Mouse (Mus musculus) kidney, postnatal 0 days (tissue): ENCODE measurements around the gene Ubald1. TPM values are rescaled to one million over a fixed set of nuclear protein-coding genes. Genes with fewer than 3 reads are reported as not detected.

Source experiments
- ATAC-seq: fragments of 200-750 bp; cut with Nextera tagmentation; replicated peaks from 2 replicates; pipeline ENCODE4 v1.8.0; 2017; ENCODE audit warnings: low read depth, moderate number of reproducible peaks, moderate TSS enrichment, moderate library complexity; ENCODE audit not compliant: low FRiP score
- DNase-seq: peaks from one replicate; pipeline ENCODE4 v3.0.0-alpha.2; 2016; ENCODE audit warnings: low spot score
- H3K27ac ChIP-seq: fragments of 300-500 bp; sonication (generic); 2 replicates; pipeline ENCODE4 v1.5.1; 2014; ENCODE audit warnings: mild to moderate bottlenecking
- H3K27me3 ChIP-seq: fragments of 300-500 bp; sonication (generic); 2 replicates; pipeline ENCODE4 v1.6.1; 2014; ENCODE audit warnings: low read length, mixed read lengths; ENCODE audit not compliant: insufficient read depth
- H3K36me3 ChIP-seq: fragments of 300-500 bp; sonication (generic); 2 replicates; pipeline ENCODE4 v1.6.1; 2014; ENCODE audit warnings: low read length, mixed read lengths; ENCODE audit not compliant: insufficient read depth
- H3K4me1 ChIP-seq: fragments of 300-500 bp; sonication (generic); replicated peaks from 2 replicates; pipeline ENCODE4 v1.6.1; 2014; ENCODE audit warnings: antibody characterized with exemption, low read length, mixed read lengths; ENCODE audit not compliant: insufficient read depth
- H3K4me2 ChIP-seq: fragments of 300-500 bp; sonication (generic); 2 replicates; pipeline ENCODE4 v1.6.1; 2014; ENCODE audit warnings: mild to moderate bottlenecking, low read length, moderate library complexity, mixed read lengths
- H3K4me3 ChIP-seq: fragments of 300-500 bp; sonication (generic); replicated peaks from 2 replicates; pipeline ENCODE4 v1.5.1; 2014; ENCODE audit warnings: low read depth, low read length
- H3K9ac ChIP-seq: fragments of 300-500 bp; sonication (generic); 2 replicates; pipeline ENCODE4 v1.6.1; 2014; ENCODE audit warnings: low read depth, low read length
- H3K9me3 ChIP-seq: fragments of 300-500 bp; sonication (generic); replicated peaks from 2 replicates; pipeline ENCODE4 v1.6.1; 2016; ENCODE audit warnings: low read length, inconsistent platforms, mixed read lengths
- CTCF ChIP-seq: IDR thresholded peaks from 2 replicates; pipeline ENCODE4 v1.5.1; 2016; ENCODE audit warnings: antibody characterized with exemption, low read depth, mild to moderate bottlenecking, moderate library complexity
- WGBS: fragments of 180-500 bp; shearing (Covaris S2); extraction: QIAGEN DNeasy Blood & Tissue Kit; methylation state at CpG from one replicate; pipeline ENCODE4 v1.1.7; 2014; 5-methylcytosine and 5-hydroxymethylcytosine counted together
- polyA plus RNA-seq: library from polyadenylated mRNA; unstranded; fragments of >200 nt; fragmentation: Nextera tagmentation; extraction: Ambion mirVana; gene quantifications from 2 replicates; pipeline ENCODE4 v1.2.1, GENCODE M21; 2015

The Ubald1 gene
- polyA plus RNA-seq, 1 experiment from 2014 or later: 41.5 TPM

- H3K9me3 ChIP-seq: no peaks in the 10 kb centered on the region
- no peak for TF ChIP-seq CTCF
- H3K27me3 ChIP-seq: no peaks in the 10 kb centered on the region
- no peaks in the 10 kb centered on the region; the same call in 1 of the 2 replicates for H3K4me1 ChIP-seq
- peaks cover 37% of the 10 kb centered on the region for H3K36me3 ChIP-seq
- WGBS: 93% methylated on average over 8 of the region's 8 CpGs
- no peak for ATAC-seq
- H3K4me3 ChIP-seq: no peak overlapping the region
- no peak overlapping the region for H3K27ac ChIP-seq
- DNase-seq: no peak
- H3K9ac ChIP-seq: no peak overlapping the region
- no peak overlapping the region for H3K4me2 ChIP-seq
These were observed 30.6 kb upstream of the Ubald1 start for GRCm38 (mm10) chr16:4910758-4911157.

- no peaks in the 10 kb centered on the region for H3K27me3 ChIP-seq
- no peak for ATAC-seq
- H3K4me2 ChIP-seq: no peak overlapping the region
- no peak overlapping the region for H3K27ac ChIP-seq
- no peaks in the 10 kb centered on the region; the same call in 1 of the 2 replicates for H3K4me1 ChIP-seq
- no peak overlapping the region for H3K9ac ChIP-seq
- H3K9me3 ChIP-seq: no peaks in the 10 kb centered on the region
- WGBS: 98% methylated on average over 2 of the region's 2 CpGs
- no peak for DNase-seq
- H3K4me3 ChIP-seq: no peak overlapping the region
- peaks cover 31% of the 10 kb centered on the region for H3K36me3 ChIP-seq
- peak; percentile 57; the same call in 1 of the 2 replicates for TF ChIP-seq CTCF
These were observed 29.6 kb upstream of the Ubald1 start for GRCm38 (mm10) chr16:4909745-4910144.

- TF ChIP-seq CTCF: no peak
- 0 out of 2 replicates have a peak, but pooled peaks cover 5% of the 10 kb centered on the region for H3K4me1 ChIP-seq
- H3K27me3 ChIP-seq: no peaks in the 10 kb centered on the region
- H3K27ac ChIP-seq: no peak overlapping the region
- no peak overlapping the region for H3K4me2 ChIP-seq
- WGBS: 54% methylated on average over 4 of the region's 5 CpGs
- ATAC-seq (no peak), DNase-seq (no peak)
- H3K36me3 ChIP-seq: peaks cover 31% of the 10 kb centered on the region
- H3K9ac ChIP-seq: no peak overlapping the region
- H3K9me3 ChIP-seq: no peaks in the 10 kb centered on the region
- no peak overlapping the region for H3K4me3 ChIP-seq
These were observed 27.9 kb upstream of the Ubald1 start for GRCm38 (mm10) chr16:4907972-4908371.

GRCm38 (mm10) chr16:4907386-4907785 is 27.3 kb upstream of the Ubald1 start:
- no peaks in the 10 kb centered on the region for H3K27me3 ChIP-seq
- no peak for DNase-seq
- H3K9me3 ChIP-seq: no peaks in the 10 kb centered on the region
- no peak overlapping the region for H3K27ac ChIP-seq
- H3K9ac ChIP-seq: no peak overlapping the region
- H3K4me3 ChIP-seq: no peak overlapping the region
- H3K4me2 ChIP-seq: no peak overlapping the region
- WGBS: 61% methylated on average over 2 of the region's 2 CpGs
- peaks cover 31% of the 10 kb centered on the region for H3K36me3 ChIP-seq
- 0 out of 2 replicates have a peak, but pooled peaks cover 5% of the 10 kb centered on the region for H3K4me1 ChIP-seq
- ATAC-seq: no peak
- TF ChIP-seq CTCF: no peak

- DNase-seq (no peak), ATAC-seq (no peak)
- H3K9me3 ChIP-seq: no peaks in the 10 kb centered on the region
- 0 out of 2 replicates have a peak, but pooled peaks cover 5% of the 10 kb centered on the region for H3K4me1 ChIP-seq
- no peaks in the 10 kb centered on the region for H3K27me3 ChIP-seq
- H3K36me3 ChIP-seq: peaks cover 26% of the 10 kb centered on the region
- H3K4me2 ChIP-seq: no peak overlapping the region
- TF ChIP-seq CTCF: no peak
- no peak overlapping the region for H3K4me3 ChIP-seq
- no peak overlapping the region for H3K9ac ChIP-seq
- no peak overlapping the region for H3K27ac ChIP-seq
These were observed 26.4 kb upstream of the Ubald1 start for GRCm38 (mm10) chr16:4906559-4906958.

- Histone ChIP-seq H3K27me3 (no peaks in the 10 kb centered on the region), H3K27ac (no peak overlapping the region), H3K4me3 (no peak overlapping the region), H3K4me1 (0 out of 2 replicates have a peak, but pooled peaks cover 5% of the 10 kb centered on the region), H3K9ac (no peak overlapping the region), H3K36me3 (peaks cover 16% of the 10 kb centered on the region), H3K4me2 (no peak overlapping the region), H3K9me3 (no peaks in the 10 kb centered on the region)
- no peak for DNase-seq
- no peak for TF ChIP-seq CTCF
- WGBS: 40% methylated on average over 1 of the region's 1 CpGs
- ATAC-seq: no peak
These were observed 25.5 kb upstream of the Ubald1 start for GRCm38 (mm10) chr16:4905591-4905990.

- 80% methylated on average over 3 of the region's 3 CpGs for WGBS
- DNase-seq (no peak), ATAC-seq (no peak)
- H3K9me3 ChIP-seq: no peaks in the 10 kb centered on the region
- no peak overlapping the region for H3K27ac ChIP-seq
- H3K36me3 ChIP-seq: peaks cover 12% of the 10 kb centered on the region; the same call in 1 of the 2 replicates
- H3K9ac ChIP-seq: no peak overlapping the region
- no peak for TF ChIP-seq CTCF
- no peaks in the 10 kb centered on the region for H3K27me3 ChIP-seq
- H3K4me1 ChIP-seq: 0 out of 2 replicates have a peak, but pooled peaks cover 5% of the 10 kb centered on the region
- H3K4me2 ChIP-seq: no peak overlapping the region
- no peak overlapping the region for H3K4me3 ChIP-seq
These were observed 24.8 kb upstream of the Ubald1 start for GRCm38 (mm10) chr16:4904878-4905277.
